Mouse (Mus musculus) heart, postnatal 0 days (tissue): ENCODE data around the gene Gpr55.

ENCODE experiments used
- CTCF ChIP-seq: IDR thresholded peaks from 2 replicates; pipeline ENCODE4 v1.5.1; 2016; ENCODE audit warnings: antibody characterized with exemption, control low read depth, low read depth
- EP300 ChIP-seq: IDR thresholded peaks from 2 replicates; pipeline ENCODE4 v1.6.1; 2016; ENCODE audit warnings: antibody characterized with exemption, low read depth

DNA sequence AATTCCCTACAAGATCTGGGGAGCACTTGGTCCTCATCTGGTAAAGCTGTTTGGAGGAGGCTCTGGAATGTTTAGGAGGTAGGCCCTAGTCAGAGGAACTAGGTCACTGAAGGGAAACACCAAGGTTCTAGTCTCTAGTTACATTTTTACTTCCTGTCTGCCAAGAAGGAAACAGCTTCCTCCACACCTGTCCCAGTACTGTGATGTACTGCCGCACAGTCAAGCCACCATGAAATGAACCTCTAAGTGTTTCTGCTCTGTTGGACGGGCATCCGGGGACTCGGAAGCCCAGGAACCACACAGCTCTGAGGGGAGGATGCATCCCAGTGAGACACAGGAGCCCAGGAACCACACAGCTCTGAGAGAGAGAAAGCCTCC lies 32.1 kb downstream of the Gpr55 start:
- TF ChIP-seq CTCF (no peak), EP300 (no peak)
